Mouse (Mus musculus): ENCODE results near the gene Rps6ka3. TPM values are rescaled to one million over a fixed set of nuclear protein-coding genes. Genes with fewer than 3 reads are reported as not detected.

The Rps6ka3 gene
- polyA plus RNA-seq (2014; fragmentation: Nextera tagmentation; extraction: Ambion mirVana), result 6.6 and 6.9 TPM in 2 replicates

- Histone ChIP-seq H3K9ac (no peak within 1 kb of the TSS), H3K4me1 (ENCODE audit: insufficient read depth) (no peaks in the 10 kb centered on the region), H3K36me3 (ENCODE audit: insufficient read depth) (no peaks in the 10 kb centered on the region), H3K4me3 (ENCODE audit: low read depth, low read length) (no peak within 1 kb of the TSS), H3K4me2 (no peak within 1 kb of the TSS), H3K27me3 (ENCODE audit: insufficient read depth, low read length) (no peaks in the 10 kb centered on the region), H3K9me3 (ENCODE audit: low read depth, low read length) (no peaks in the 10 kb centered on the region), H3K27ac (ENCODE audit: low read depth) (no peak within 1 kb of the TSS)
- TF ChIP-seq CTCF (IDR thresholded peaks at IDR 0.05; ENCODE audit: low read depth), result no peak
- DNase-seq (no peak), ATAC-seq (ENCODE audit: insufficient read depth) (no peak)
- 85% methylated on average over 4 of the region's 4 CpGs for WGBS
These were observed at the start of gene Rps6ka3 for GRCm38 (mm10) chrX:159210007-159210406. Gene Rps6ka3, plus strand, starts transcription at chrX:159210307.

- Histone ChIP-seq H3K4me1 (ENCODE audit: insufficient read depth) (no peaks in the 10 kb centered on the region), H3K27ac (ENCODE audit: low read depth) (no peak overlapping the region), H3K4me2 (no peak overlapping the region), H3K4me3 (ENCODE audit: low read depth, low read length) (no peak overlapping the region), H3K9me3 (ENCODE audit: low read depth, low read length) (no peaks in the 10 kb centered on the region), H3K27me3 (ENCODE audit: insufficient read depth, low read length) (no peaks in the 10 kb centered on the region), H3K9ac (no peak overlapping the region), H3K36me3 (ENCODE audit: insufficient read depth) (no peaks in the 10 kb centered on the region)
- ATAC-seq (ENCODE audit: insufficient read depth), result no peak
- WGBS, result 73% methylated on average over 2 of the region's 2 CpGs
- DNase-seq, result no peak
- TF ChIP-seq CTCF (IDR thresholded peaks at IDR 0.05; ENCODE audit: low read depth), result no peak
These were observed 40.9 kb upstream of the Rps6ka3 start for GRCm38 (mm10) chrX:159169200-159169599.

DNA sequence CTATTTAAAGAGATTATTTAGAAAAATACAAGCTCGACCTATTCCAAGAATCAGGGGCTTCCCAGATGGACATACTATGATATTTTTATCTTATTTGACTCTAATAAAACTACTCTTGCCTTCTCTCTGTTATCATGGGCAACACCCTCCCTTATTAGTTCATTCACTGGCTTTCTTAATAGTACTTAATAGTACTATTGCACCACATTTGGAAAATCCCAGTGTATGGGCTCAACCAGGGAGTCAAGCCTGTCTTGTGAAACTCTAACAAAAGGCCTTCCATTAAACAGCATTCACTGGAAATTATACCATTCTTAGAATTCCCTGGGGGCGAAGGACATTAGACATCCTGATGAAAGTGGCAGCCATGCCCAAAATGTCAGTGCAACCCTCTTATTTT is 38.5 kb upstream of the Rps6ka3 start:
- Histone ChIP-seq H3K4me2 (no peak overlapping the region), H3K4me3 (ENCODE audit: low read depth, low read length) (no peak overlapping the region), H3K36me3 (ENCODE audit: insufficient read depth) (no peaks in the 10 kb centered on the region), H3K9me3 (ENCODE audit: low read depth, low read length) (no peaks in the 10 kb centered on the region), H3K4me1 (ENCODE audit: insufficient read depth) (no peaks in the 10 kb centered on the region), H3K27me3 (ENCODE audit: insufficient read depth, low read length) (no peaks in the 10 kb centered on the region), H3K27ac (ENCODE audit: low read depth) (no peak overlapping the region), H3K9ac (no peak overlapping the region)
- no peak for DNase-seq
- TF ChIP-seq CTCF (IDR thresholded peaks at IDR 0.05; ENCODE audit: low read depth), result no peak
- WGBS, result 63% methylated on average over 2 of the region's 2 CpGs
- no peak for ATAC-seq (ENCODE audit: insufficient read depth)

DNA sequence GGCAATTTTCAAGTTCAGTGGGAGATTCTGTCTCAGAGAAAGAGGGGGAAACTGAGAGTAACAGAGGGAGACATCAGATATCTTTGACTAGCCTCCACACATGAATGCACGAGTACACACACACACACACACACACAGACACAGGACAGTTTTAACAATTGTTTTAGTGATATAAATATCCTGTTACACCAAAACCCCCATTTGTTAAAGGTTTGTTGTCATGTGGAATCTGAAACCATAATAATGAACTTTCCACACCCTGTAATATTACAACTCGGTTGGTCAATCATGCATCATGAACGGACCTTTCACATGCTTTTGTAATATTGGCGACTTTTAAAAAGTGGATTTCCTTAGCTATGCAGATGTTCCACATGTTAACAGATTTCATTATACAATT is 18.5 kb upstream of the Rps6ka3 start:
- H3K4me1 ChIP-seq (ENCODE audit: insufficient read depth), result no peaks in the 10 kb centered on the region
- H3K27me3 ChIP-seq (ENCODE audit: insufficient read depth, low read length), result no peaks in the 10 kb centered on the region
- no peak for DNase-seq
- no peak overlapping the region for H3K4me3 ChIP-seq (ENCODE audit: low read depth, low read length)
- TF ChIP-seq CTCF (IDR thresholded peaks at IDR 0.05; ENCODE audit: low read depth), result no peak
- H3K9ac ChIP-seq, result no peak overlapping the region
- WGBS, result 82% methylated on average over 4 of the region's 4 CpGs
- no peaks in the 10 kb centered on the region for H3K36me3 ChIP-seq (ENCODE audit: insufficient read depth)
- no peak overlapping the region for H3K27ac ChIP-seq (ENCODE audit: low read depth)
- no peak overlapping the region for H3K4me2 ChIP-seq
- ATAC-seq (ENCODE audit: insufficient read depth), result no peak
- H3K9me3 ChIP-seq (ENCODE audit: low read depth, low read length), result no peaks in the 10 kb centered on the region

- ATAC-seq (ENCODE audit: insufficient read depth) (no peak), DNase-seq (no peak)
- no peak overlapping the region; the same call in 1 of the 2 replicates for H3K27ac ChIP-seq (ENCODE audit: low read depth)
- H3K4me2 ChIP-seq, result no peak overlapping the region
- H3K36me3 ChIP-seq (ENCODE audit: insufficient read depth), result no peaks in the 10 kb centered on the region
- no peaks in the 10 kb centered on the region for H3K27me3 ChIP-seq (ENCODE audit: insufficient read depth, low read length)
- no peaks in the 10 kb centered on the region for H3K4me1 ChIP-seq (ENCODE audit: insufficient read depth)
- no peak for TF ChIP-seq CTCF (IDR thresholded peaks at IDR 0.05; ENCODE audit: low read depth)
- no peak overlapping the region for H3K4me3 ChIP-seq (ENCODE audit: low read depth, low read length)
- no peaks in the 10 kb centered on the region for H3K9me3 ChIP-seq (ENCODE audit: low read depth, low read length)
- H3K9ac ChIP-seq, result no peak overlapping the region
These were observed 10.6 kb upstream of the Rps6ka3 start for GRCm38 (mm10) chrX:159199495-159199894.

- no peak overlapping the region for H3K4me2 ChIP-seq
- DNase-seq, result peak; percentile 44
- peak; percentile 21; the same call in 1 of the 2 replicates for ATAC-seq (ENCODE audit: insufficient read depth)
These were observed 10.0 kb upstream of the Rps6ka3 start for GRCm38 (mm10) chrX:159200101-159200500.

GRCm38 (mm10) chrX:159210892-159211583 is 931 bp downstream of the Rps6ka3 start:
- no peak for TF ChIP-seq CTCF (IDR thresholded peaks at IDR 0.05; ENCODE audit: low read depth)
- DNase-seq, result peak; percentile 9
- no peaks in the 10 kb centered on the region for H3K36me3 ChIP-seq (ENCODE audit: insufficient read depth)
- 42% methylated on average over 5 of the region's 5 CpGs for WGBS
- H3K27ac ChIP-seq (ENCODE audit: low read depth), result no peak overlapping the region
- no peak overlapping the region for H3K9ac ChIP-seq
- no peak overlapping the region for H3K4me3 ChIP-seq (ENCODE audit: low read depth, low read length)
- H3K9me3 ChIP-seq (ENCODE audit: low read depth, low read length), result no peaks in the 10 kb centered on the region
- no peak overlapping the region for H3K4me2 ChIP-seq
- H3K4me1 ChIP-seq (ENCODE audit: insufficient read depth), result no peaks in the 10 kb centered on the region
- no peak for ATAC-seq (ENCODE audit: insufficient read depth)
- no peaks in the 10 kb centered on the region for H3K27me3 ChIP-seq (ENCODE audit: insufficient read depth, low read length)

More at GRCm38 (mm10) chrX:159200101-159200500, 10.0 kb upstream of the Rps6ka3 start:
- H3K4me1 ChIP-seq (ENCODE audit: insufficient read depth), result no peaks in the 10 kb centered on the region
- 28% methylated on average over 5 of the region's 5 CpGs for WGBS
- H3K27me3 ChIP-seq (ENCODE audit: insufficient read depth, low read length), result no peaks in the 10 kb centered on the region
- H3K9me3 ChIP-seq (ENCODE audit: low read depth, low read length), result no peaks in the 10 kb centered on the region
- H3K27ac ChIP-seq (ENCODE audit: low read depth), result no peak overlapping the region
- H3K9ac ChIP-seq, result no peak overlapping the region
- no peak for TF ChIP-seq CTCF (IDR thresholded peaks at IDR 0.05; ENCODE audit: low read depth)
- H3K4me3 ChIP-seq (ENCODE audit: low read depth, low read length), result no peak overlapping the region
- no peaks in the 10 kb centered on the region for H3K36me3 ChIP-seq (ENCODE audit: insufficient read depth)
